Mouse (Mus musculus): ENCODE measurements at regions not wholly inside any gene's neighbourhood (a gene's known extent, or its start where the extent isn't known, plus 50 kb on each side); places are given as distances from the start of the nearest gene placed in this dataset.

DNA sequence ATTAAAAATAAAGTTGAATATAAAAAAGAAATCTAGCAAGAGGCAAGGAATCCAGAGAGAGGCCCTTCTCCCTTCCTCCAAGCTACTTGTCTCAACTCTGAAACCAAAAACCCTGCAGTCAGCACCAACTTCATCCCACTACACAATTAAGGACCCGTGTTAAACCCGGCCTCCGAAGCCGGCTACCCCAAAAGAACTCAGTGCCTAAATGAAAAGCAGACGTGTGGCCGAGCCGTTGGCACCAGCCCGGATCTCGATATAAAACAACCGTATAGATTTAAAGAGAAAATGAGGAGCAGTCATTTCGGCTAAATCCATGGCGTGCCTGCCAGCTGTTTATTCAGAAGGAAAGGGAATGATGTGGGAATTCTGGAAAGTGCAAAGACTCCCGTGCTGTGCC lies 384.7 kb upstream of the Dynlrb2 start:
- DNase-seq (ENCODE audit: low spot score) = no peak

DNA sequence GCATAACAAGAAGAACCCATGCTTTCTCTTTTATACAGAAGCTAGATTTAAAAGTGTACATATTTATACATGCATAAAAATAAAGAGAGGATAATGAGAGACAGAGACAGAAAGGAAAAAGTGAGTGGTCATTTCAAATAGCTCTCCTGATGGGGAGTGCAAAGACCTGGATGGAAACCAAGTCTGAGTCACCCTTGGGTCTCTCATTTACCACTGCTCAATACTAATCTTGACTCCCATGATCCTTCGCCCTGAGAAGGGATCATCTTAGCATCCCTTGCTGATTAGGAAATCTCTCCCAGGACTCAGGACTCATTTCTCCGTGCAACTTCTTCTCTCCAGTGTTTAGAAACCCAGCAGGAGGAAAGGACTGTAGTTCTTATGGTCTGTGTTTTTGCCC lies 386.9 kb upstream of the Dynlrb2 start:
- DNase-seq (ENCODE audit: low spot score) = no peak

DNA sequence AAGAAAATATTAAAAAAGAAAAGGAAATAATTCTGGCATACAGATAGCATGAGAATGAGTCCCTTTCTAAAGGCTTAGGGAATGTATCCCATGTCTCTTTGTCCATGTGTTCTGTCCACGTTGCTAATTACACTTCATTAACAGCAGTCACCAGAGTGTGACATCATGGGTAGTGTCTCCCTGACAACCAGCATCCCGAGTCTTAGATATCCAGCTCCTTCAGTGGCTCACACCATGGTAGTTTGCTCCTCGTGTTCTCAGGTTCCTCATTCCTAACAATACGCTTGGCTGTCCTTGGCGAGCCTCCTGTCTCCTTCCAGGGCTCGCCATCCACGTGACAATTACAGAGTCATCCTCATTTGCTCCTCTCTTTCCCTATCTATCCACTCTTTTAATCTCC lies 388.1 kb upstream of the Dynlrb2 start:
- DNase-seq (ENCODE audit: low spot score) = no peak

DNA sequence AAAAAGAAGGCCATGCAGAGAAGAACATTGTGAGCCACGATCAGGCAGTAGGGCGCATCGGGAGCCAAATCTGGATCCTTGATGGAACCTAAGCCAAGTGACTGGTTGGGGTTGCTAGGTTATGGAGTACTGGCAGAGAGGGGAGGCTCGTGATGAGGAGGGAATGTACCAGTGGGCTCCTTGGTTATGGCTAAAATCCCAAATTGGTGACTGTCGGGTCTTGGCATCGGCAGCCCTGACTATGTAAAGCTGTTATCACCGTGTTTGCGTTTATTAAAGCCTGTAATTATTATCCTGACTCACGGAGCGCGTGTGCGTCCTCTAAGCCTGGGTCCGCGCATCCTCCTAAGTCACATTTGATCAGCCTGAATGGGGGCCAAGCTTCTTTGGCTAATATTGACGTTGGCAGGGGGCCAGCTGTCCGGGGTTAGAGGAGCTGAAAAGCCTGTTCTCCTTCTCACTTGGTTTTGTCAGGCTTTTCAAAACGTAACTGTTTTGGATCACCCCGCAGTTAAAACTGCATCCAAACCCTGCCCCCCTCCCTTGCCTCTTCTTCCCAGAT lies 388.9 kb upstream of the Dynlrb2 start:
- peak; percentile 78 for DNase-seq (ENCODE audit: low spot score)

DNA sequence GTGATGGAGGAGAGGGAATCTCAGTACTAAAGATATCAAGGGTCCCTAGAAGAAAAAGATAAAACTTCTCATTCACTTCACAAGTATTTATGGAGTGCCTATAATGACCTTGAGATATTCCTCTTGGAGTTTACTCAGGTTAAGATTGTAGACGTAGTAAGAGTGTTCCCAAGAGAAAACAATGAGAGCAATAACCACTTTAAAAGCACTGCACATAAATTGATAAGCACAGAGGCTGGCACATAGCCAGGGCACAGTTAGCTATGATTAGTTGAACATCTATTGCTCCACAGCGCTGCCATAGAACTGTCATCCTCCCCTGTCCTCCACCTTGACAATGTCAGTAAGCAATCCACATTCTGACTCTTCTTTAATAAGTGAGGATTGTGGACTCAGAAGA lies 389.8 kb upstream of the Dynlrb2 start:
- peak; percentile 47 for DNase-seq (ENCODE audit: low spot score)

DNA sequence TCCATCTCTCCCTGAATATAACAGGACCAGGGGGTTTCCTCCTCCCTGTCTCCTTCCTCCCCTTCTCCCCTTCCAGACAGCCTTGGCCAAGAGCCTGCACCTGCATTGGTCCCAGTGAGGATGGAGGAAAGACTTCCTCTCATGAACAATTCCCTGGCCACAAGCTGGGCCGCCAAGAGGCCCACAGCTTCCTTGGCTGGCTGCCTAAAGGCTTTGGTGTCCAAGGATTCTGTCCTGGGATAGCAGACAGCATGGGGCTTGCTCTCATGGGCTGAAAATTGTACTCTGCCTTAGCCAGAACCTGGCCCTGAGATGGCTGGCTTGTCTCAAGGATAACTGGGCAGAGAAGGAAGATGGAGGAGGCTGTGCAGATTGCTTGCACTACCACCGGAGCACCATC lies 390.3 kb upstream of the Dynlrb2 start:
- peak; percentile 56 for DNase-seq (ENCODE audit: low spot score)

DNA sequence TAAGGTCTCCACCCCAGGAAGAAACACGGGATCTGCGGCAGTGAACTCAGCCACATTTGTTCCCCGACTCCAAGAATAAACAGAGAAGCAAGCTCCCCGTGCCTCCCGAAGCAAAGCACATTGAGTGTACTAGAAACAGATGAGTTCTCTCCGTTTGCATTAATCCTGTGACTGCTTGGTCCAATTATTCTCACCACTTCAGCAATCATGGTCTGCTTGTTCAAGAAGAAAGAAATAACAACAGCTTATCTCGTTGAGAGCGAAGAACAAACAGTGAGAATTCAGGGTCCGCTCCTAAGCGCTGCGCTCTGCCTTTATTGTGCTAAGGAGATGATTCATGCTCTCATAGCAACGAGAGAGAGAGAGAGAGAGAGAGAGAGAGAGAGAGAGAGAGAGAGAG lies 393.6 kb upstream of the Dynlrb2 start:
- DNase-seq (ENCODE audit: low spot score) = no peak

DNA sequence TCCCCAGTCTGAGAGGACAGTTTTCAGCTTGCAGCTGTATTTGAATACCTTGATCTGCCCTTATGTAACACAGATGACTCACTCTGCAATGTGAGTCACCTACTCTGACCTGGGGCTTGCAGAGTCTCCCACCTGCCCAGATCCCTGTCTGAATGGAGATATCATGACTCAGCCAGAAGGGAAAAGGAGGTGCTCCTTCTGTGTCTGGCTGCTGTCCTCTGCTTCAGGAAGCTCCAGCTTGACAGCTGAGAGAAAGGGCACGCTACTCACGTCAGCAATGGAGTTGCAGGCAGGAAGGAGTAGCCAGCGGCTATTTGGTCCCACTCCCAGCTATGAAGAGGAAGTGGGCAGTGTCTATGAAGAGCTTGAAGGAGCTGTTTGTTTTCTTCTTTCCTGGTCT lies 389.1 kb upstream of the Maf start:
- DNase-seq (ENCODE audit: low spot score) = no peak

DNA sequence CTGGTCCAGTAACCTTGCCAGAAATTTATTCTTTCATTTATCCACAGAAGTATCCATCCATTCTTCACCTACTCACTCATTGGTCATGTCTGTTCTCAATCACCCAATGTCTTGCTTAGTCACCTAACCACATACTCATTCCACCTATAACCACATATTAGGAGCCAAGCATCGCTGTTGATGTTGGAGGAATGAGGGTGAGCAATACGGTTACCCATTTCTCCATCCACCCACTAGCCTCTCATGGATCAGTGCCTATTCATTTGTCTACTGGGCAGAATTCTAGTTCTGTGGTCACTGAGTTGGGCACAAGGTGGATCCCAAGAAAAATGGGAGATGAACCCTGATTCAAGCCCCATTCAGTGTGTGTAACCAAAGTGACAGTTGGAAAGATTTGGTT lies 375.6 kb upstream of the Maf start:
- no peak for DNase-seq (ENCODE audit: low spot score)

DNA sequence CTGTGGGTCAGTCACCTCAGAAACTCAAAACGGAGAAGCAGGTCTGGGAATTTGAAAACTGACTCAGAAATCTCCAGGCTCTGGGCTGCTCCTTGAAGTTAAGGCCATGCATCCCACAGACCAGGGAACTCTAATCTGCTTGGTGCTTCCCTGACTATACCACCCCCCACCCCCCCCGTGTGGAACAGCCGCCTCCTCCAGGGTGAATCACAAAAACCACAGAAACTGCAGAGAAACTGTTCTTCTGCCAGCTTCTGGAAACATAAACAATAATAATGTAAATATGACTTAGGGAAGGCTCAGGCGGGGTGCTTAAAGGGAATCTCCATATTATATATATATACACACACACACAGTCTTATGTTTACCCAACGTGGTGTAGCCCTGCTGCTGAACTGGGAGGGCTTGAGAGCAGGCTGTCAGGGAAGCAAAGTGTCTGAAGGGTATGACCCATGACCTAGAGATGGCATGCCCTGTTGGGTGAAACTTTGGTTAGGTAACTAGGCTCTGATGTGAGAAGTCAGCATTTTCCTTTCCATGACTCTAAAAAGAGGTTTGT lies 371.3 kb upstream of the Maf start:
- DNase-seq (ENCODE audit: low spot score) = no peak

DNA sequence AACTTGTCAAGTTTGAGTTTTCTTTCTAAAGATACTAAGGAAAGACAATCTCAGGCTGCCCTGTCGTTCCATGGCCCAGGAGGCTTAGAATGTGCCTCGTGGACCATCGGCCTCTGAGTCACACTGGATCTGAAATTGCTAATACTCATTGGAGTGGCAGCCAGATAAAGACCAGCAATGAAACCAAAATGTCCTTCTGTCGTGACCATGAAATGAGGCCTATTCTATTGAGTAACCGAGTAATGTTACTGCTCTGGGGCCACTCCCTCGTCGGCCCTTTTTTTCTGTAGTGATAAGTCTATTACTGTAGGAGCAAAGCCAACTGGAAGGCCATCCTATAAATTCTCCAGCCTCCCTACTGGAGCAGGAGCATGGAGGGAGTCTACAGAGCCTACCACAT lies 363.9 kb upstream of the Maf start:
- no peak for DNase-seq (ENCODE audit: low spot score)

DNA sequence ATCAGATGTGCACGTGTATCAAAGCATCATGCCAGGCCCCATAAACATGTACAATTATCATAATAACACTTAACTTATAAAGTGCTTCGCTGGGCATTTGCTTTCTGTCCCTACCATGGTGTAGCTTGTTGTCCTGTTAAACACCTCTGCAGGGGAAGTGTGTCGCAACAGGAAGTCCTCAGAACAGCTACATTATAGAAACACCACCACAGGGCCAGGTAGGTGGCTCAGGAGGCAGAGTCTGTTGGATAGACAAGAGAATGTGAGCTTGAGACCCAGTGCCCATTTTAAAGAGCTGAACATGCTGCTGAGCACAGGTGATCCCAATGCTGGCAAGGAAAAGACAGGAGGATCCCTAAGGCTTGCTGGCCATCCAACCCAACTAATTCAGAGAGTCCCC lies 361.9 kb upstream of the Maf start:
- DNase-seq (ENCODE audit: low spot score) = no peak

DNA sequence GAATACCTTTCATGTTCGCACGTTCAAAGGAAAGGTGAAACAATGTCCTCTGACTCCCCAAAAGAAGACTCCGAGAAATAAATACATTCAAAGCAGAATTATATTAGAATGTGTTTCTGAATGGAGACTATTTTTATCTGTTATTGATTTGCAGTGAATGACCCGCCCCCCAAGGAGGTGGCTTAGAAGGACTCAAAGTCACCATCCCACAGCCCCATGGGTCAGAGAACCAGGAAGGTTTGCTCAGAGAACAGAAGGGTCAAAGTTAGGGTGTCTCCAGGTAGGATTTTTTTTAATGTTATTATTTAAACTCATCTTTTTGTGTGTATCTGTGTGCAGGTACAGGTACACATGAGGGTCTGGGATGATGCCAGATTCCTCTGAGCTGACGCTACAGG lies 360.4 kb upstream of the Maf start:
- no peak for DNase-seq (ENCODE audit: low spot score)

DNA sequence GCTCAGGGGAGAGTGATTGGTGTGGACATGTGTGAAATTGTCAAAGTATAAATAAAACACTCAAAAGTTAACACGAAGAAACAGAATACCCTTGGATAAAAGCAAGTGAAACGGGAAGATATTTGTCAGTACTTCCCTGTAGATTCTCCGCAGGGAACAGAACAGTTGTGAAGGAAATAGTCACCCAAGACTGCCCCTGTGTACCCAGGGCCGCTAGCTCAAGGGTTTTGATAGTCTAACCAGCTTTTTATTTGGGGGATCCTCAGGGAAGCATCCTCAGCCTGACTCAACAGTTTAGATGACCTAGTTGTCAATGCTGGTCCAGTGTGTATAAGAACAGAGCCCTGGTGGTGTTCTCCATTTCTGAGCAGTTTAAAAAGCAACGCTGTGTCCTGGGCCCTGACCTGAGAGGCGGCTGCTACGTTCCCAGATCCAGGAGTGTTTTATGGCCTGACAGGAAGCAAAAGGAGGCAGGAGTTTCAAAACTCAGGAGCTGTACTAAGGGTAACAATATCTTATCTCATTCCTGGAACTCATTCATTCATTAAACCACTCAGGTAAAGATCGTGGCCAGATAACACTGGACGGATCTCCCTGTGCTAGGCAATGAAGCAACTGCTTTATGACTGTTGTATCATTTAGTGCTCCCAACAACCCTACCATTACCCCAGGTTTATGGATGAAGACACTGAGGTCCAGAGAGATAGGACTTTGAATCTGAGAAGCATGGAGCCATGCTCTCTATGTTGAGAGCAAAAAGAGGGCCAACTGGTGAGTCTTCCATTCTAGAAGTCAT lies 359.8 kb upstream of the Maf start:
- no peak for DNase-seq (ENCODE audit: low spot score)

DNA sequence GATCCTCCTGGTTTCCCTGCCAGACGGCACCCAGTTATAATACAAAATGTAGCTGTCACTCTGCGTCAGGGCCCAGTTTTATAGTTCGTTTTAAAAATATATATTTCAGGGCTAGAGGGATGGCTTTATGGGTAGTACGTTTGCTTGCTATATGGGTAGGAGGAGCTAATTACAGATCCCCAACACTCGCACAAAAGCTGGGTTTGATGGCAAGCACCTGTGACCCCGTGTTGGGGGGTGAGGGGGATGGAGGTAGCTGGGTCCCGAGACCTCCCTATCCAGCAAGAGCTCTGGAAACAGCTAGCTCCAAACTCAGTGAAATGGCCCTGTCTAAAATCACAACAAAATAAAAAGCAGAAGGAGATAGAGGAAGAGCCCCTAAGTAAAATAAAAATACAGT lies 358.3 kb upstream of the Maf start:
- no peak for DNase-seq (ENCODE audit: low spot score)

DNA sequence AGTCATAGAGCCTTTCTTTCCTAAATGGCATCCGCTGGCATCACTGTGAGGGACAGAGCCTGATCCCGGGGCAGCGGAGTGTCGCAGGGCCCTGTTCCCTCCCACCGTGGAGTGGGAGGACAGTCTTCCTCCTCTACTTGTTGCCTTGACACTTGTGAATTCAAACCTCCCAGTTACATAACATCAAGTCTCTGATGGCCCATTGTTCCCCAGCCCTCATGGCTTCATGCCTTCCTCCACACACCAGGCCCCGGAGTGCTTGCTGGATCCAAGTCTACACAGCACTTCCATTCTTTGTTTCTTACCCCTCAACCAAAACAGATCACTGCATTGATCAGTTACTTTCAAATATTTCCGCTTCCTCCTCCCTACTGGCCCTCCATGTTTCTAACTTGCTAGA lies 357.7 kb upstream of the Maf start:
- DNase-seq (ENCODE audit: low spot score) = peak; percentile 41

DNA sequence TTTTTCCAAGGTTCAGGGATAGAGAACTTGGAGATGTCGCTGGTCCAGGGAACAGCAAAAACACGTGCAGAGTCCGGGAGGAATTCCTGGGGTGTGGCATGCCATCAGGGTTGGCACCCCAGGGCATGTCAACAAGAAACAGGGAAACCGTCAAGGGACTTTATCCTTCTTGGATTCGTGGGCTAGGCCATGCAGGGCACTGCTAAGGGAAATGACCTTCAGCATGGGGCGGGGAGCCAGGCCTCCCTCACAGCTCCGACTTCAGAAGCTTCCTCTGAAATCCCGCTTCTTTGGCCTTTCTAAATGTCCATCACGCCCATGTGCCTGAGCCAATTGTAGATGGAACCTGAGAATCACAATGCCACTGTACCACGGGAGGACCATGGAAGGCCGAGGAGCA lies 357.0 kb upstream of the Maf start:
- DNase-seq (ENCODE audit: low spot score) = peak; percentile 51

DNA sequence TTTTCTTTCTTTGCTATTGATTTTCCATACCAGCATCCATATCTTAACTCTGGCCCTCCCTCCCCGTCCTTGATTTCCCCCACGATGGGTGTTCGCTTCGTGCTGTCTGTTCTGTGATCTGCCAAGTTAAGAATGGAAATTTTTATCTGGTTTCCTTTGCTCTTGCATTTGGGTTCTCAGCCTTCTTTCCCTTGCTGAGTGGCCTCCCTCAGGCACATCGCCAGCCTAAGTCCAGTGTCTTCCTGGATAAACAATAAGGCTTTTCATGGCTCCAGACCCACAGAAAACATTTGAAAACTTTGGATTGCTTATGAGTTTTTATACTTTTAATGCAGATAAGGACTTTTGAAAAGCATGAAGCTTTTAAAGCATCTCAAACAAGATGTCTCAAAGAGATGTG lies 355.9 kb upstream of the Maf start:
- DNase-seq (ENCODE audit: low spot score) = peak; percentile 59

DNA sequence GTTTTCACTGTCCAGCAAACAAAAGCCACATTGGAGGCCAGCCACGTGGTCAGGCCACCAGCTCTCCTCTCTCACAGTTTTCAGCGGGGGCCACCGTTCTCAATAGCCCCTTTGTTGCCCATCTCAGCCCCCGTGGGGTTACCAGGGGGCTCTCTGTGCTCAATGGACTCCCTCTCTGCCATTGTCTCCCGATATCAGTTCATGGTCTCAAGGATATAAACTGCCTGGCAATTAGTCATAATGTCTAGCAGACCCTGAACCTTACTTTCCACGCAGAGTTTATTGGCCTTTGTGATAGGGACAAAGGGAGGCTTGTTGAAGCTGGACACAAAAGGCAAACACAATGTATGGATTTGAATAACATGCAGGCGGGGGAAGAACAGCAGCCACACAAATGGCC lies 345.9 kb upstream of the Maf start:
- DNase-seq (ENCODE audit: low spot score) = no peak

DNA sequence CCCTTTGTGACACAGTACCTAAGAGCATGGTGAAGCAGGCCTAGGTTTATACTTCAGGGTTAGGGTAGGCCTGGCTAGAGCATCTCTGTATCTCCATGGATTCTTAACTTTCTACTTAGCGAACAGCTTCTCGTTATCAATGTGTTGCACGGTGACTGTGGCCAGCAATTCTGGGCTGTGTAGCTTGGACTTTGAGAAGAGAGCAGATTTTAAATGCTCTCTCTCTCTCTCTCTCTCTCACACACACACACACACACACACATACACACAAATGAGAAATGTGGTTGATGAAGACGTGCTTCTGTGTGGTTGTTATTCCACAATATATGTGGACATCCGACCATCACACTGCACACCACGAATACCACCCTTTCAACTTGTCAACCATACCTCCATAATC lies 345.4 kb upstream of the Maf start:
- DNase-seq (ENCODE audit: low spot score) = no peak

DNA sequence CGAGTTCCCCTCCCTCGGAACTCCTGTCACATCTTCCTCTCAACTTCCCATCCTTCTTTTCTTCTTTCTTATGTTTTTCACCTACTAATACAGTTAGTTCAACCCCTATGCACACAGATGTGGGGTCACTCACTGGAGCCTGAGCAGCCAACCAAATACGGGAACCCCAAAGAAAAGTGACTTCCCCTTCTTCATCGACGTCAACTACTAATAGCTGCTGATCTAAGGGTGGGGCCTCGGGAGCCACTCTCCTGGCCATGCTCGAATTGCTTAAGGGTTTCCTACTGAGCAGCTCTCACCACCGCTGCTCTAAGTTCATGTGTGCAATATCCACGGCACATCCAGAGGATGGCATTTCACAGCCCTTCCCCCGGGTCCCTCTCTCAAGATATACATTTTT lies 340.9 kb upstream of the Maf start:
- DNase-seq (ENCODE audit: low spot score) = no peak

DNA sequence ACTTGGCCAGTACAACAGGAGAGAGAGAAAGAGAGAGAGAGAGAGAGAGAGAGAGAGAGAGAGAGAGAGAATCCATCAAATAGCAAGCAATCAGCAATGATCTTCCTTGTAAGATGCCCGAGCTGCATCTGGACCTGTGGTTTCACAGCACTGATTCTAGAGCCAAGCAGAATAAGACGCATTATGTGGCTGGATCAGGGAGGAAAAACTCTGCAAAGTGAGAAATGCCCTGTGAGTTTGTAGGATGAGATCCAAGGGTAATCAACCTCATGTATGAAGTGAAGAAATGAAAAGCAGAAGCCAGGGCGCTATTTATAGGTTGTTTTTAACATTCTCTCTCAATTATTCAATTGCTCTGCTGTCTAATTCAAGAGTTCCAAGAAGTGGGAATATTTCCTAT lies 339.3 kb upstream of the Maf start:
- DNase-seq (ENCODE audit: low spot score) = no peak

DNA sequence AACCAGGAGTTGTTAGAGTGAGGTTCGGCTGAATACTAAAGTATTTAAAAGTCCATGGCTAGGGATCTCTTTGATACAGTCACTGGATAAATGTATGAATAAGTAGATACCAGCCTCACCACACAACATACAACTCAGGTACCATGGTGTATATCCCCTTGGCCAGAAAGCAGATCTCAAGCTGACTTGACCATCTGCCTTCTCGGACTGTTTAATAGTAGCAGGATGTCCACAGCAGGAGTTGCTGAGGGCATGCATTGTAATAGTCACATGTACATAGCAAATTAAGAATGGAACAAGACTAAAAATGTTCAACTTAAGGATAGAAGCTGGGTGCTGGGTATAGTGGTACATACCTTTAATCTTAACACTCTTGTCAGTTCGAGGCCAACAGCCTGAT lies 337.9 kb upstream of the Maf start:
- no peak for DNase-seq (ENCODE audit: low spot score)

DNA sequence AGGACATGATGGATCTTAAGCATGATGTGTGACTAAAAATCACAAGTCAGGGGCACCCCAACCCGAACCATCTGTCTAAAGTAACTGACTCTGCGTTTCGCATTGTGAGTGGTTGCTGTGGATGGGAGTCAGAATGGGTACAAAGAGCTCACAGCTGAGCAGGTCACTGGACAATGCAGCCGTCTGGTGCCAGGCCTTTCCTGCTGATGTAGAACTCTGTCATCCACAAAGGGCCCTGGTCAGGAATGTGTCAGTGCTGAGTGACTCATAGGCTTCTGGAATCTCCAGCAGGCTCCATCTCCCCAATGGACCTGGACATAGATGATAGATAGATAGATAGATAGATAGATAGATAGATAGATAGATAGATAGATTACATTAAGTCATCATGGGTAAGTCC lies 335.8 kb upstream of the Maf start:
- no peak for DNase-seq (ENCODE audit: low spot score)

Measured in testis, postnatal 10 days (tissue).